Mouse (Mus musculus): ENCODE results near the gene Lrrc57.

Lrrc57 gene

GRCm38 (mm10) chr2:120608830-120609723 is at the start of gene Lrrc57, which contains the start of gene Haus2:
TSS of gene Lrrc57 (minus strand) at chr2:120609520.
TSS of gene Haus2 (plus strand) at chr2:120609383.
- DNase-seq: peak; percentile 86

- no peak for DNase-seq
Observed at GRCm38 (mm10) chr2:120658486-120658885, 49.2 kb upstream of the Lrrc57 start.

- no peak for DNase-seq
Observed at GRCm38 (mm10) chr2:120656711-120657110, 47.4 kb upstream of the Lrrc57 start.

- no peak for DNase-seq
Observed at GRCm38 (mm10) chr2:120655905-120656304, 46.6 kb upstream of the Lrrc57 start.

GRCm38 (mm10) chr2:120654693-120655092 is 45.4 kb upstream of the Lrrc57 start:
- no peak for DNase-seq

- DNase-seq: no peak
Observed at GRCm38 (mm10) chr2:120652925-120653284, 43.6 kb upstream of the Lrrc57 start.

GRCm38 (mm10) chr2:120652256-120652924 is 43.1 kb upstream of the Lrrc57 start:
- DNase-seq: no peak

- DNase-seq: no peak
Observed at GRCm38 (mm10) chr2:120646777-120647176, 37.5 kb upstream of the Lrrc57 start.

GRCm38 (mm10) chr2:120643836-120644235 is 34.5 kb upstream of the Lrrc57 start:
- DNase-seq: no peak

GRCm38 (mm10) chr2:120640835-120641234 is 31.5 kb upstream of the Lrrc57 start:
- DNase-seq: no peak

GRCm38 (mm10) chr2:120631957-120632356 is 22.6 kb upstream of the Lrrc57 start:
- DNase-seq: no peak

GRCm38 (mm10) chr2:120631521-120631920 is 22.2 kb upstream of the Lrrc57 start:
- DNase-seq: no peak

GRCm38 (mm10) chr2:120630655-120631054 is 21.3 kb upstream of the Lrrc57 start:
- no peak for DNase-seq

- no peak for DNase-seq
Observed at GRCm38 (mm10) chr2:120630246-120630645, 20.9 kb upstream of the Lrrc57 start.

- DNase-seq: peak; percentile 99
Observed at GRCm38 (mm10) chr2:120628886-120629735, 19.8 kb upstream of the Lrrc57 start, which contains the start of gene Stard9. TSS of gene Stard9 (plus strand) at chr2:120629121.

GRCm38 (mm10) chr2:120628076-120628865 is 19.0 kb upstream of the Lrrc57 start:
- no peak for DNase-seq

- DNase-seq: no peak
Observed at GRCm38 (mm10) chr2:120622920-120623319, 13.6 kb upstream of the Lrrc57 start.

- no peak for DNase-seq
Observed at GRCm38 (mm10) chr2:120619538-120619937, 10.2 kb upstream of the Lrrc57 start.

GRCm38 (mm10) chr2:120616279-120617163 is 7.2 kb upstream of the Lrrc57 start:
- DNase-seq: no peak

- DNase-seq: no peak
Observed at GRCm38 (mm10) chr2:120606021-120606690, 3.2 kb downstream of the Lrrc57 start.

- DNase-seq: no peak
Observed at GRCm38 (mm10) chr2:120599506-120599905, 9.8 kb downstream of the Lrrc57 start.
